8 mouse cellular contexts compared by ENCODE assay signal in genomic region chr5:111799700-111800311, GRCm38 (mm10).
A peak's percentile ranks its signal among the peaks of the same experiment; 100 is the strongest.
DNase-seq lines count a peak whose midpoint lies in the region; ATAC-seq and TF ChIP-seq lines count a peak whose summit lies in the region.

No protein-coding gene starts in this region.

- H3K4me2 ChIP-seq in hindbrain, embryonic 11.5 days (replicated peaks; ENCODE audit: low read depth, low read length) = no peak overlapping the region
- H3K4me2 ChIP-seq in limb, embryonic 14.5 days (replicated peaks; ENCODE audit: low read depth, low read length, severe bottlenecking) = peak overlapping the region; percentile 18; the same call in 1 of the 2 replicates
- H3K4me2 ChIP-seq in stomach, embryonic 15.5 days = no peak overlapping the region

- no peak for ATAC-seq in hindbrain, embryonic 11.5 days (ENCODE audit: low FRiP score)
- ATAC-seq in limb, embryonic 14.5 days (ENCODE audit: low FRiP score, low read depth) = peak; percentile 96
- ATAC-seq in stomach, embryonic 15.5 days (ENCODE audit: insufficient read depth, low FRiP score, low read depth) = peak; percentile 67

- no peaks in the 10 kb centered on the region for H3K9me3 ChIP-seq in hindbrain, embryonic 11.5 days (ENCODE audit: control insufficient read depth, low read length)
- no peaks in the 10 kb centered on the region for H3K9me3 ChIP-seq in limb, embryonic 14.5 days (ENCODE audit: control insufficient read depth, low read length)
- no peaks in the 10 kb centered on the region for H3K9me3 ChIP-seq in stomach, embryonic 15.5 days

- no peaks in the 10 kb centered on the region for H3K36me3 ChIP-seq in hindbrain, embryonic 11.5 days (ENCODE audit: control insufficient read depth, insufficient read depth, low read length)
- no peaks in the 10 kb centered on the region for H3K36me3 ChIP-seq in limb, embryonic 14.5 days (ENCODE audit: control insufficient read depth, insufficient read depth, low read length)
- H3K36me3 ChIP-seq in stomach, embryonic 15.5 days = no peaks in the 10 kb centered on the region

- no peaks in the 10 kb centered on the region for H3K4me1 ChIP-seq in hindbrain, embryonic 11.5 days (replicated peaks; ENCODE audit: control insufficient read depth, insufficient read depth, low read length)
- H3K4me1 ChIP-seq in limb, embryonic 14.5 days (ENCODE audit: control insufficient read depth, insufficient read depth, low read length) = peaks cover 40% of the 10 kb centered on the region
- H3K4me1 ChIP-seq in stomach, embryonic 15.5 days = peaks cover 20% of the 10 kb centered on the region; the same call in 1 of the 2 replicates

- H3K9ac ChIP-seq in hindbrain, embryonic 11.5 days (ENCODE audit: low read depth, low read length) = no peak overlapping the region
- H3K9ac ChIP-seq in limb, embryonic 14.5 days (ENCODE audit: low read depth, low read length, severe bottlenecking) = peak overlapping the region; percentile 38
- H3K9ac ChIP-seq in stomach, embryonic 15.5 days = no peak overlapping the region

- no peak overlapping the region for H3K4me3 ChIP-seq in hindbrain, embryonic 11.5 days (ENCODE audit: low read depth, low read length)
- H3K4me3 ChIP-seq in limb, embryonic 14.5 days (replicated peaks; ENCODE audit: low read length) = no peak overlapping the region
- H3K4me3 ChIP-seq in stomach, embryonic 15.5 days (replicated peaks) = no peak overlapping the region

- peak overlapping the region; percentile 39; the same call in 1 of the 2 replicates for H3K27ac ChIP-seq in hindbrain, embryonic 11.5 days (ENCODE audit: low read depth, low read length)
- peak overlapping the region; percentile 82 for H3K27ac ChIP-seq in limb, embryonic 14.5 days (replicated peaks; ENCODE audit: low read depth, low read length)
- H3K27ac ChIP-seq in stomach, embryonic 15.5 days = peak overlapping the region; percentile 80

- TF ChIP-seq POLR2A in limb, embryonic 14.5 days (IDR thresholded peaks at IDR 0.05; ENCODE audit: borderline replicate concordance, extremely low read depth, insufficient read depth, insufficient read length) = no peak

- WGBS in hindbrain, embryonic 11.5 days = 44% methylated on average over 15 of the region's 15 CpGs
- 6% methylated on average over 14 of the region's 15 CpGs for WGBS in limb, embryonic 14.5 days
- 22% methylated on average over 15 of the region's 15 CpGs for WGBS in stomach, embryonic 15.5 days

- DNase-seq in NIH3T3 (ENCODE audit: low read depth) = peak; percentile 95
- peak; percentile 59 for DNase-seq in adrenal gland, postnatal 25 days
- peak; percentile 96 for DNase-seq in fibroblast of lung, adult 2 months (ENCODE audit: low read depth)
- peak; percentile 42 for DNase-seq in hindbrain, embryonic 11.5 days (ENCODE audit: low spot score)
- DNase-seq in limb, embryonic 14.5 days (ENCODE audit: low spot score) = peak; percentile 92
- DNase-seq in retina, embryonic 14.5 days (ENCODE audit: low spot score) = no peak
- no peak for DNase-seq in c-Kit-positive CD71-positive TER-119-positive erythroid progenitor cells, embryonic 14.5 days (ENCODE audit: low spot score)

- H3K27me3 ChIP-seq in hindbrain, embryonic 11.5 days (ENCODE audit: control insufficient read depth, insufficient read depth, low read length) = no peaks in the 10 kb centered on the region
- H3K27me3 ChIP-seq in limb, embryonic 14.5 days (ENCODE audit: control insufficient read depth, insufficient read depth, low read length) = no peaks in the 10 kb centered on the region
- no peaks in the 10 kb centered on the region for H3K27me3 ChIP-seq in stomach, embryonic 15.5 days (replicated peaks)

Comparison
In these comparisons a context has a peak if more than half of its experiments do, and no peak if none do; other contexts are left out.
1. DNase-seq: peak in NIH3T3 (single experiment), adrenal gland, postnatal 25 days (single experiment), fibroblast of lung, adult 2 months (single experiment), hindbrain, embryonic 11.5 days (single experiment) and limb, embryonic 14.5 days (single experiment); none in retina, embryonic 14.5 days (single experiment) and c-Kit-positive CD71-positive TER-119-positive erythroid progenitor cells, embryonic 14.5 days (single experiment).
2. Peak in every context shown above with its lines, with median percentiles within 50 percentile points of each other: H3K27ac ChIP-seq.